Mouse (Mus musculus) olfactory bulb, adult 2 months (tissue): ENCODE measurements around the gene Nprl3.

ENCODE experiments used
- CTCF ChIP-seq: fragments of 200-500 bp; IDR thresholded peaks from 2 replicates; pipeline ENCODE4 v1.5.1; 2012; ENCODE audit warnings: low read depth, mild to moderate bottlenecking, low read length, moderate library complexity; ENCODE audit not compliant: insufficient read depth
- POLR2A ChIP-seq: fragments of 200-500 bp; IDR thresholded peaks from 2 replicates; pipeline ENCODE4 v1.6.1; 2012; ENCODE audit warnings: mild to moderate bottlenecking, low read depth, low read length, moderate library complexity; ENCODE audit not compliant: insufficient read depth

DNA sequence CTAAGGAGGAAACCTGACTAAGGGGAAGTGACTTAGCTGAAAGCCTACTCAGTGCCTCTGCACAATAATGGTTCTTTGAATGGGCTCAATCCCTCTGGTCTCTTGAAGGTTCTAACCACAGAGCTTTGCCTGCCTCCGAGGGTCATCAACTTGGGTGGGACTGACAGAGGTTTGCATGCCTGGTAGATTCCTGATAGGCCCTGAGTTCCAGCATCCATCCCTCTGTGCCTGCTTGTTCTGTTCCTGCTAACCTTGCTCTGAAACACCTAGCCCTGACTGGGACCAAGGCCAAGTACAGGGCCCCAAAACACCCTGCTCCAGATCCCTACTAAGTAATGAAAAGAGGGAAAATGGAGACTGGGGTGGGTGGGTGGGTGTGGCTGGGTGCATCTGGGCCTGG, 35.9 kb upstream of the Nprl3 start:
- TF ChIP-seq POLR2A (no peak), CTCF (no peak)
